Mouse (Mus musculus): ENCODE results near the gene Nkd1. TPM values are rescaled to one million over a fixed set of nuclear protein-coding genes. Genes with fewer than 3 reads are reported as not detected.

Gene Nkd1
- total RNA-seq, 2 experiments from 2014 or later, result 17.2 to 24.4 TPM

DNA sequence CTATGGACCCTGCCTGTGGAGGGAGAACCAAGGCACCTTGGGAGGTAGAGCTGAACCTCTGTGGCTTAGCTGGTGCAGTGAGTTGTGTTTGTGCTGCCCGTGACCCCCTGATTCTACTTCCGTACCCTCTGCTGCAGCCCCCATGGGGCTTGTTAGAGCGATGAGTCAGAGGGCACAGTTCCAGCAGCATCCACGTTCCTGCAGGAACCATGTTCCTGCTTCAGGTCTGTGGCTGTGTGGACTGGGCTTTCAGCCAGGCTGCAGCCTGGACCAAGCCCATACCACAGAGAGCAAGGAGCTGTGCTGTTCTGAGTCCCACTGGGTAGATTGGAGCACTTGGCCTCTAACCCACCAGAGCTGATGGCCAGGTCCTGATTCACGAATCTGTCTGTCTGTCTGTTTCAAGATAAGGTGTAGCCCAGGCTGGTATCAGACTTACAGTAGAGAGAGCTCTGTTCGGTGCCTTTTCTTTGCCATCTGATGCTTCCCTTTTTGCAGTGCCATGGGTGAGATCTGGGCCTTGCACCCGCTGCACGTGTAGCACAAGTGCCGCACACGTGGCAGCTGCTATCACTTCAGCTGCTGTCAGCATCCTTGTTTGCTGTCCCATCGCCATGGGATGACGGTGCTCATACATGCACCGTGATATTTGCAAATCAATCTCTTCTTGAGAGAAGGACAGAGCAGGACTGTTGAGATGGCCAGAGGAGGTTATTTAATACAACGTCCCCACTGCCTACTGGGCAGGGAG, 50.5 kb downstream of the Nkd1 start:
- peak in 1 of 2 experiments; percentile 68 for DNase-seq (ENCODE audit: extremely low spot score in 1 of 2, low spot score in 2 of 2)
- intact Hi-C loops (cut with DNase I), result no loop called here

DNA sequence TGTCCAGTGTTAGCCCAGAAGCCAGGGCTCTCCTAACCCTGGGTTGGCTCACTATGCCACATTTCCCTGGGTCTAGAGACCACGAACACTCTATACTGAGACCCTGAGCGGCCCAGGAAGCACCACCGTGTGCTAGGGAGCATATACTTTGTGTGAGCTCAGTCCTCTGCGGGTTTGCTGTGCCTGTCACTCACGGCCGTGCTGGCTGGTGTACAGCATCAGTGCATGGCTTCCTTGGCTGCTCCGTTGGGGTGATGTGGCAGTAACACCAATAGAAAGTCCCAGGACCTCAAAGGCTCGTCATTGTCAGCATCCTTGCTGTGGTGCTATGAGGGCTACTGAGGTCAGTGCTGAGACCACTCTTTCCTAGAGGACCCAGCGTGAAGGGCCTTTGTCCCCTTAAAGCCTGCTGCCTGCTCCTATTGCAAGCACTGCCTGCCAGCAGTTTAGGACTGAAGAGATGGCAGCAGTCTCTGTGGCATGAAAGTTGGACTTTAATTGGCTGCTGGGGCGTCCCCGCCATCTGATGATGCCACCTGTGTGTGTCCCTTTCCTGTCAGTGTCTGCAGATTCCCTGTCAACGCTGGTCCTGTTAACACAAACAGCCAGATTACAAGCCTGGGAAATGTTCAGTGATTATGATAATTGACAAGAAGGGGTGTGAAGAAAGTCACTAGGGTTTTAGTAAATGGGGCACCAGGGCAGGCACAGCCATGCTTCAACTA, 51.2 kb downstream of the Nkd1 start:
- intact Hi-C loops (cut with DNase I), result no loop called here
- DNase-seq (ENCODE audit: extremely low spot score in 1 of 2, low spot score in 2 of 2), result no peak

DNA sequence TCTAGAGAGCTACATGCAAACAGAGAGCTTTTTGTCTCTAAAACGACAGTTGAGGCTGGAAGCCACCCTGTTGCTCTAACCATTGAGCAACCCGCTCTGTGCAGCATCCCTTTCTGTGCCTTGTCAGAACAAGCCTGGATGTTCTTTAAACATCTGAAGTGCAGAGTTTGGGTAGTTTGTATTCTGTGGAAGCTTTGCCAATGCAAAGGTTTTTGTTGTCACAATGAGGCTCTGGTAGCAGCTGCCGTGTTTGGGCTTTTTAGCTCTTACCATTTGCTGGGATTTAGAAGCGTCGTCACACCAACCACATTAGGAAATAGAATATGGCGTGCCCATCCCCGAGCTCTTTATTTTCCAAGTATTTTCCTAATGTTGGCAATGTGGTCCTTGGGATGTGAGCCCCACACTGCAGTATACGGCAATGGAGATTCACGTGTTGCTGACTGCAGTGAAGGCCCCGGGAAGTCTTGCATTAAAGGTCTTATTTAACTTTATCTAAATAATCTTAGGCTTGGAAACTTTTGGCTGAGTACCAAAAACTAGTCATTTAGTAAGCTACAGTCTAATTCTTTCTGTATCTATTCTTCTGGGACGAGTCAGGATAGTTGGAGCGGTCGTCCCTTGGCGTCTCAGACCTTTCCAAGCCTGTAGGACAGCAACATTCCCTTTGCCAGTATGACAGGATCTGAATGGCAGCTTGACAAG, 51.9 kb downstream of the Nkd1 start:
- DNase-seq (ENCODE audit: extremely low spot score in 1 of 2, low spot score in 2 of 2), result no peak
- intact Hi-C loops (cut with DNase I), result no loop called here

DNA sequence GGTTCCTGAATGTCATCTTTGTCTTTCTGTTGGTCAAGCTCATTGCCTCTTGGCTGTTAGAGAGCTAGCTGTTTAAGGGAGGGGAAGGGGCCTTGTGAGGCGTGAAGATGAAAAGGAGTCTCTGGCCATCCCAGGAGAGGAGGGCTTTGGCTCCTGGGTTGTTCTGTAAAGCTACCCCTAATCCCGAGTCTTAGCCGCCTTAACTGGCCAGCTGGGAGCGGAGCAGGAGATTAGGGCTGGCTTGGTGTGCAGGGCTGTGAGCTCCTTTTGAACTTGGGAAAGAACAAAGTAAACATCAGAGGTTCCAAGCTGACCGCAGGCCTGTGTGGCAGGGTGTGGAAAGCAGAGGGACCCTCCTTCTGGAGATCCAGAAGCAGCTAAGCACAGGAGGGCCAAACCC, 53.8 kb downstream of the Nkd1 start:
- intact Hi-C loops (cut with DNase I), result no loop called here
- no peak for DNase-seq (ENCODE audit: extremely low spot score in 1 of 2, low spot score in 2 of 2)

DNA sequence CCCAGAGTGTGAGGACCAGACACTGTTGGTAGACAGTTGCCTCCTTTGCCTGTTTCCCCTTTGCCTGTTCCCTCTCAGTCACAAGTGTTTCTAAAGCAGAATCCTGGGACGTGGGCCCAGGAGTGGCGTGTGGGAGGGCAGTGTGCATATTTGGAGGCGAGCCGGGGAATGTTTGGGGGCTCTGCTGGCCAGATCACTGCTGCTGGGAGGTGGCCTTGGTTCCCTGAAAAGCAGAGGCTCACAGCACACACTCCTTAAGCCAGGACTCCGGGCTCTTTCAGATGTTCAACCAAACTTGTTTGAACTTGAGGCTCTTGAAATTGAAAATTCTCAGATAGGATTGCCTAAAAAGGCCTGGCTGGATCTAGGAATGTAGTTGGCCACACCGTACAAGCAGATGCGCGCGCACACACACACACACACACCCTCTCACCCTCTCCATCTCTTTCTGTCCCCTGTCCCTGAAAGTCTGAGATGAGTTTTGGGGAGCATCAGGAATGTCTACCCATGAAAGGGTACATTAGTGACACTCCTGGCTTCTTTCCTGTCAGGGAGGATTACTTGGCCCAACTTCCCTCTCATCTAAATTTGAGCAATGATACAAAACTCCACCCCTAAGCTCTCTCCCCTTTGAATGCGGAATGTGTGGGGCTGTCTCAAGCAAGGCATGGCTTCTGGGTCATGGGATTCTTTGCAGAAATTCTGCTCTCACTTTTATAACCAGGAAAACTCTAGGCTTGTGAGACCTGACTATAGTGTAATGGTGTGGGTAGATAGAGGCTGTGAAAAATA, 55.4 kb downstream of the Nkd1 start:
- intact Hi-C loops (cut with DNase I), result no loop called here
- peak in 1 of 2 experiments; percentile 63 for DNase-seq (ENCODE audit: extremely low spot score in 1 of 2, low spot score in 2 of 2)

DNA sequence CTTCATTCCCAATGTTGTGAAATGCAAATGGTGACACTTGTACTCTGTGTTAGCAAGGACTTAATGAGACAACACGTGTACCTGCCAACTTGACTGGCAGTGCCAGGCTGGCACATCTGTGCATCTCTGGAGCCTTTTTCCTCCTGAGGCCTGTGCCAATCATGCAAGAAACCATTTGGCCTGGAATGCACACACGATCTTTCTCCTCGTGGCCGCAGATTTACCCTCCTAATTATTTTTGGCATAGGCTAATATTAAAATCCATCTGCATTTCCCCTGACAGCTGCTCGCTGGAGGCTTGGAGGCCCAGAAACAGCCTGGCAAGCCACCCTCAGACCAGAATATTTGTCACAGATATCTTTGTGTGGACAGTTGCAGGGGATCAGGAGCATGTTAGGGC, 56.5 kb downstream of the Nkd1 start:
- no peak for DNase-seq (ENCODE audit: extremely low spot score in 1 of 2, low spot score in 2 of 2)
- intact Hi-C loops (cut with DNase I), result no loop called here

DNA sequence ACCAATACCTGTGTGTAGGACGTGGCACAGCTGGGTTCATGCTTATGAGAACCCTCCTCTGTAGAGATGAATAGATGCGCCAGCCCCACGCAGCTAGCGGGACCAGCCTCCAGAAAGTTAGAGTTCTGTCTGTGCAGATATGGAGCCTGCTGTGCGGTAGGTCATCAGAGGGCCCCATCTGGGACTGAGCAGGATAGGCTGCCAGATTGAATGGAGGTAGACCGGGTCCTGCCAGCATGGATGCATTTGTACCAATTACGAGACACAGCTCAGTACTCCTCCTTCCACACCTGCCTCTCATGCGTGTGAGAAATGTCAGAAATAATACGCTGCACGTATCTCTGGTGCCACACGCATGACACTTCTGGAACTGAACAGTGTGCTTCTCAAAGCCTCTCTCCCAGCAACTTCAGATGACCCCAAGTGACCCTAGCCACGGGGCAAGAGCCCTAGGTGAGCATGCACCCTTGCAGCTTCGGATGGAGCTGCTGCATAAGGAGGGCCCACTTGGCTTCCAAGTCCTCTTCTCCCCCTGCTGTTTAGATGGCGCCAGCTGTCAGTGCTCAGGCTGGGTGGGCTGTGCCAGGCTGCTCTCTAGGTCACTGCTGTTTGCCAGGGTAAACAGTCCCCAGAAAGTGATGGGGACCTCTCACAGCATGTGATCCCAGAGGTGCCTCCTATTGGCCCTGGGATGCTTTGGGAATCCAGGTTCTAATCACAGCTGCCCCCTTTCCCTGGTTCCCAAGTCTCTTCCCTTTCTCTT, 57.4 kb downstream of the Nkd1 start:
- DNase-seq (ENCODE audit: extremely low spot score in 1 of 2, low spot score in 2 of 2), result no peak
- intact Hi-C loops (cut with DNase I), result no loop called here

DNA sequence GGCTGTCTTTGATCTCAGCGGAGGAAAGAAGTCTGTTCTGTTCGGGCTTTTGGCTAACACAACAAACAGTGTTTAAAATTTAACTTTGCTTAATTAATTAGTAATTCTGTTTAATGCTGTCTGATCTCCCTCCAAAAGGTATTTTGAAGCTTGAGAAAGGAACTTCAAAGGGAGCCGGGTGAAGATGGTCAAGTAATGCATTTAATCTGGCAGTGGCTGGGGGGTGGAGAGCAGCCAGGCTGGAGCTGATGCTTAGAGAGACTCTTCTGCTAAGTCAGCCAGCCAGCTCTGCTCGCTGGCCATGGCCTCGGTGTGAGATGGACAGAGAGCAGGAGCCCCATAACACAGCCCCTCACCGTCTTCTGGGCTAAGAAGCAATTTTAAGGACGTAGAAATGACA, 58.1 kb downstream of the Nkd1 start:
- no peak for DNase-seq (ENCODE audit: extremely low spot score in 1 of 2, low spot score in 2 of 2)
- intact Hi-C loops (cut with DNase I), result no loop called here

DNA sequence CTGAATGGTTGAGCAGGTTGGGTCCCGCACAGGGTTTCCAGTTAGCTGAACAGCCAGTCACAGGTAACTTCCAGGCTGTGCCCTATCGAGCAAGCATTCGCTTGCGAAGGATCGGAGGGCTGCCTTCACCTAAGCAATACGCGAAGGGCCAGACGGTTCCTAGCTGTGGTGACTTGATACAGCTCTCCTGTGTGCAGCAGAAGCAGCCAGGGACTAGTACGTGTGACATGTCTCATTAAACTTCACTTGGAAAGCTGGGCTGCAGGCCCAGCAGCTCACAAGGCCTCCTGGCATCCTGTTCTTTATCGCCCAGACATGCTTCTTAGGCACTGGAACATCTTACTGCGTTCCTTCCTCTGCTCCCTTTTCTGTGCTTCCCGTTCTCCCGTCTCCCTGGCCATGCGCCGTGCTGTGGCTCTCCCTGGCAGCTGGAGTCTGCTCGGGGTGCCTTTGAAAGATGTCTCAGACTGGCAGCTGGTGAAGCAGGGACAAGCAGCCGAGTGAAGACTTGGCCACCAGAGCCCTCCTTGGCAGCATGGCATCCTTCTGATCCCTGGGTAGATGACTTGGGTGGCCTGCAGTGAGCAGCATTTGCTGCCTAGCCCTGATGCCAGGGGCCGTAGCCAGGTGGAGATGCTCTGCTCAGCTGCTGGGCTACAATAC, 58.6 kb downstream of the Nkd1 start:
- intact Hi-C loops (cut with DNase I), result no loop called here
- DNase-seq (ENCODE audit: extremely low spot score in 1 of 2, low spot score in 2 of 2), result peak in 1 of 2 experiments; percentile 46

DNA sequence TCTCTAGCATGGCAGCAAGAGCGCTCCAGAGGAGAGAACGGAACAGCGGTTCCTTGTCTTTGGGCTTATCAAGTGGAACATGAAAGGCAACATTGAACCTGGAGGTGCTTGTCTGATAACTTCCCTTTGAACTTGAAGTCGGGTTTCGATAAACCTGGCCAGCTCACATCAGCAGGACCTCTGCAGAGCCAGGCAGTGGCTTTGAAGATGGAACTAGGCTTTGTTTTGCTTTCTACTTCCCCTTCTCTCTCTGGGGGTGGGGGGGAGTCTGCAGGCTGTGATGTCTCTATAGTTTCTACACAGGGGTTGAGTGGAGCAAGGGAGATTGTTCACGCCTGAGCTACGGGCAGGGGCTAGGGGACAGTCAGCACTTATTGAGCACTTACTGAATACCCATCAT, 59.6 kb downstream of the Nkd1 start:
- intact Hi-C loops (cut with DNase I), result no loop called here
- no peak for DNase-seq (ENCODE audit: extremely low spot score in 1 of 2, low spot score in 2 of 2)

DNA sequence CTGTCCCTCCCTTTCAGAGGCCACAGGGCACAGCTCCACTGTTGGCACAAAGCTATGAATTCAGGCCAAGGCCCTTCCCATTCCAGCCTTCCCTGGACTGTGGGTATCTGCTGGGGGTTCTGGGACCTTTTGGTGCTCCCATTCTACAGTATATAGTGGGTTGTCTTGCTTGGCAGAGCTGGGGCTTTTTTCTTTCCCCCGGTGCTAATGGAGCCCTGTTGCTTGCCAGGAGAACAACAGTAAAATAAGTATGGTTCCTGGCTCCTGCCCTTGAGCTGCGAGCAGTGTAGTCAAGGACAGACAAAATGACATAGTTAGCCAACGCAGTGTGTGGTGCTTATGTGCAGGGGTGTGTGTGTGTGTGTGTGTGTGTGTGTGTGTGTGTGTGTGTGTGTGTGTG, 62.7 kb downstream of the Nkd1 start:
- DNase-seq (ENCODE audit: extremely low spot score in 1 of 2, low spot score in 2 of 2), result no peak
- intact Hi-C loops (cut with DNase I), result no loop called here

DNA sequence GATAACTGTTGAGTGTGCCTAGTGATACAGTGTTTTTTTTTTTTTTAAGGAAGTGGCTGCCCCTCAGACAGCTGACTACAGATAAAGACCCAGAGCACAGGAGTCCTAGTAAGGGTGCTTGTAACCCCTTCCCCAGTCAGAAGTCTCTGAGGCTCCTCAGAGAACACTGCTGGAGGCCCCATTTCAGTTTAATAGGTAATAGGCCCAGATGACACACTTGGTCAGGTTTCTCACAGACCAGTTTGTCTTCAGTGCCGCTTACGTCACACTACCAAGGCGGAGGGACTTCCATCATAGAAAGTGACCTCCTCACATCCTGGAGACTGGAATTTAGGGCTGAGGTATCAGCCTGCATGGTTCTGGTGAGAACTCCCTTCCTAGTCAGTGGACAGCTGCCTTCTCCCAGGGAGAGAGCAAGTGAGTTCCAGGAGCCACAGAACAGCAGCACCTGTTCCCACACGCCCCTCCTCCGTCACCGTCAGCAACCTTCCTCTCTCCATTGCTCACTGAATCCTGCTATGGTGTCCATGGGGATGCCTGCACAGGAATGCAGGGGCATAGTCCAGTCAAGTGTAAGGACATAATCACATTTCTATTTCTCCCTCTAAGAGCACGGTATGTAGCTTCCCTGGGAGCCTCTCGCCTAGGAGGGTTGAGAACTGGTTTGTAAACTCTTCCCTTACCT, 67.2 kb downstream of the Nkd1 start:
- intact Hi-C loops (cut with DNase I), result no loop called here
- DNase-seq (ENCODE audit: extremely low spot score in 1 of 2, low spot score in 2 of 2), result no peak

DNA sequence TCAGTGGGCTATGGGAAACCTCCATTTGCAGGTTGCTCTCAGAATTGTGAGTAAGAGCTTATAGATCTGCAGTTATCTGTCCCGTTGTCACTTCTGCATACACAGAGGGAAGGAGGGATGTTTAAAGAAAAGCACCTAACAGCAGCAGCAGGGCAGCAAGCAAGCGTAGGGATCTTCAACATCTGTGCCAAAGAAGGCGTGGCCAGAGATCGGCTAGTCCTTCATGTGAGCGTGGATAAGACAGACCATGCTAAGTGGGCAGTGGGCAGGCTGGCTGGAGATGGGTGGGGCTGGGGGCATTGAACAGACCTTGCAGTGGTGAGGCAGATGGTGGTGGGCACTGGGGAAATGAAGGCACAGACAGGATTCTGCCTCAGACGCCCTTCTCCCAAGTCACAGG, 69.1 kb downstream of the Nkd1 start:
- intact Hi-C loops (cut with DNase I), result no loop called here
- no peak for DNase-seq (ENCODE audit: extremely low spot score in 1 of 2, low spot score in 2 of 2)

DNA sequence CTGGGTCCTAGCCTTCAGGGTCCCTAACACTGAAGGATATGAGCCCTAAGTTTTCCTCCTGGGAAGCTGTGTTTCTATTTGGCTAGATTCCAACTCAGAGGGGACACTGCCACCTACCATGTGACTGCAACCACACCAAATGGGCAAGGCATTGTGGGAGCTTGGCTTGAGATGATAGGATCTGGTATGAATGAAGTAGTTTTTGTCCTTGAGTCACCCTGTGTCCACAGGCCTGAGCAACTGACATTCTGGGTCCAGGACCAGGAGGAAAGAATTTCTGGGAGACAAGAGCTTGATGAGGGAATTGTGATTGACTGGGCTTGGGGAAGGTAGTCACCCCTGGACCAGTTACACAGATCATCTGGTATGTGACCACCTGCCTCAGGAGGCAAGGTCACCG, 72.8 kb downstream of the Nkd1 start:
- intact Hi-C loops (cut with DNase I), result no loop called here
- DNase-seq (ENCODE audit: extremely low spot score in 1 of 2, low spot score in 2 of 2), result no peak

DNA sequence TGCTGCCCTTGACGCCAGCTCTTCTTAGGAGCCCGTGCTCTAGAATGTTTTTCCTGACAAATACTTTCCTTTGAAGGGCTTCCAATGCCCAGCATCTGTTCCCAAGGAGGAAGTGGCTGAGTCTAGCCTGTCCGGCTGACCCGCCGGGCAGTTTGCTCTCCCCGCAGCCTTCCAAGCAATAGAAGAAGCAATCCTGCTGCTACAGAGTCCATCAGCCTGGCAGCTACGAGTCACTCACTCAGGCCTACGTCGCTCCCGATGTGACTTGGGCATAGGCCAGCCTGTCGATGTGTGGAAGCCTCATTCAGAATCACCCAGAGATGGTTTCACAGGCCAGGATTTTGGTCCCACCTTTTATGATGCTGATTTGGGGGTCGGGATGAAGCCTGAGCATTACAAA, 74.9 kb downstream of the Nkd1 start:
- intact Hi-C loops (cut with DNase I), result no loop called here
- DNase-seq (ENCODE audit: extremely low spot score in 1 of 2, low spot score in 2 of 2), result peak in 1 of 2 experiments; percentile 55

DNA sequence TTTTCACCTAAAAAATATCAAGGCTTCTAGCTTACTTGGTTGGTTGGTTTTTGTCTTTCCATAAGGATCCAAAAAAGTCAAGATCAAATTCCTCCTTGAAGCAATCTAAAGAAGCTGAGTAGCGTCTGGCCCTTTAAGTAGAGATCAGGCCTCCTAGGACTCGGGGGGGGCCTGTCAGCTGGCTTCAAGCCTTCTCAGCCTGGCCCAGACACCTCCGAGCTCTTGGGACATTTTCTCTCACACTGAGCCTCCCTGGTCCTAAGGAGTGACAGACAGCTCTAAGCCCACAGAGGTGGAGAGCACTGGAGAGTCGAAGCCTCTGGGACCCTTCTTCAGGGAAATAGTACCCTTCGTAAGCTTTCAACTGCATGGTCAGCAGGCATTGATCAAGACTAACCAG, 77.4 kb downstream of the Nkd1 start:
- intact Hi-C loops (cut with DNase I), result no loop called here
- no peak for DNase-seq (ENCODE audit: extremely low spot score in 1 of 2, low spot score in 2 of 2)

DNA sequence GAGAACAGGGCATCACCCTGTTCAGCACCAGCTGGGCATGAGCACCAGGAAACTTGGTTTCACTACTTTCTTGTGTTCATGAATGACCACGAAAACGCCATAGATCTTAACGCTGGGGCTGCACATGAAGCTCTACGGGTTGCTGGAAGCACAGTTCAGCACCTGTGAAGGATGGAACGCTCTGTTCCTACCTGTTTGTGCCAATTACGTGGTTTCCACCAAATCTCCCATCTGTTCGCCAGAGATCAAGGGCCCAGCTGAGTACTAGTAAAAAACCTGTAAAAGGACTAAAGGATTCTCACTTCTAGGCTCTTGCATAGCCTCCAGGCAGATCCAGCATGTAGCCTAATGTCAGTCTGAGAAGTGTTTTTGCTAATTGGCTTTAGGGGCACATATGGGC, 78.3 kb downstream of the Nkd1 start:
- intact Hi-C loops (cut with DNase I), result no loop called here
- DNase-seq (ENCODE audit: extremely low spot score in 1 of 2, low spot score in 2 of 2), result no peak

Measured in left cerebral cortex, postnatal 10 days (tissue).